Comparison of ENCODE assay signal across 12 mouse cellular contexts in the genomic region with DNA sequence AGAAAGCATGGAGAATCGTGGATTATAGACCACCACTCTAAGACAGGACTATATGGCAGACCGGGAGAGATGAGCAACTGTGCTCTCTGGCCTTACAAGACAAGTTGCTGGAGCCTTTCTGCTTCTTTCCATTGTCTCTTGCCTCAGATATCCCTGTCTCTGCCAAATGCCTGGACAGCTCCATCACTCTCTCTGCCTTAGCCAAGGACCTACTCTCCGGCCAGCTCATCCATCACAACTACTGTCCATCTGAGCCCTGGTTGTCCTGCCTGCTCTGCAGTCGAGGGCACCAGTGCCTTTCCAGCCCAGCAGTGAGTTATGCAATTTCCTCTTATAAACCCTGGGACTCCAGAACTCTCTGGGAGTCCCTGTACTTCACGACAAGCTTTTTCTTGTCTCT.
A peak's percentile ranks its signal among the peaks of the same experiment; 100 is the strongest.
DNase-seq lines count a peak whose midpoint lies in the region.
"Had no signal": no experiment of that assay in that cellular context is flagged by ENCODE, and none has a peak within 500 bp of the region (broad histone marks: within the 10 kb centered on the region; RNA-seq: fewer than 3 reads in every experiment).

No protein-coding gene starts in this region.

- intact Hi-C loops in heart, postnatal 10 days (cut with DNase I) = no loop called here

- peak; percentile 35 to 83 for DNase-seq in adrenal gland, adult (ENCODE audit: inconsistent age in 2 of 2, low spot score in 1 of 2)
- DNase-seq in adrenal gland, postnatal 4 days (ENCODE audit: low spot score in 2 of 2) = no peak
- peak; percentile 44 for DNase-seq in adipocyte (ENCODE audit: low spot score)
- peak; percentile 29 to 38 for DNase-seq in heart, postnatal 10 days
- peak; percentile 78 for DNase-seq in lung, postnatal 10 days
- no peak for DNase-seq in testis, postnatal 10 days (ENCODE audit: low spot score)
- DNase-seq in right cerebral cortex, postnatal 14 days = no peak
- DNase-seq in thymus, postnatal 14 days = no peak
- DNase-seq: cerebellum, adult 11-12 months; kidney, postnatal 10 days; layer of hippocampus, adult 9-11 months; liver, embryonic 13.5 days had no signal

Comparison
In these comparisons a context has a peak if more than half of its experiments do, and no peak if none do; other contexts are left out.
1. DNase-seq: peak in adrenal gland, adult (2 of 2), adipocyte (single experiment), heart, postnatal 10 days (2 of 2) and lung, postnatal 10 days (single experiment); none in adrenal gland, postnatal 4 days (0 of 2), testis, postnatal 10 days (single experiment), right cerebral cortex, postnatal 14 days (single experiment) and thymus, postnatal 14 days (single experiment).